Mouse (Mus musculus) heart, embryonic 12.5 days (tissue): Measurements from ENCODE around the gene Strn3. TPM values are rescaled to one million over a fixed set of nuclear protein-coding genes. Genes with fewer than 3 reads are reported as not detected.
A peak's percentile ranks its signal among the peaks of the same experiment; 100 is the strongest.

ENCODE experiments used
- ATAC-seq: fragments of 200-750 bp; cut with Nextera tagmentation; 2 replicates; pipeline ENCODE4 v1.8.0; 2017; ENCODE audit warnings: moderate TSS enrichment, moderate library complexity; ENCODE audit not compliant: insufficient number of reproducible peaks, low FRiP score
- H3K27ac ChIP-seq: fragments of 300-500 bp; sonication (generic); 2 replicates; pipeline ENCODE4 v1.5.1; 2016; ENCODE audit warnings: mild to moderate bottlenecking, moderate library complexity; ENCODE audit not compliant: poor library complexity, severe bottlenecking
- H3K27me3 ChIP-seq: fragments of 300-500 bp; sonication (generic); replicated peaks from 2 replicates; pipeline ENCODE4 v1.6.1; 2016; ENCODE audit warnings: mild to moderate bottlenecking, moderate library complexity
- H3K36me3 ChIP-seq: fragments of 300-500 bp; sonication (generic); 2 replicates; pipeline ENCODE4 v1.6.1; 2016; ENCODE audit warnings: mild to moderate bottlenecking, moderate library complexity
- H3K4me1 ChIP-seq: fragments of 300-500 bp; sonication (generic); replicated peaks from 2 replicates; pipeline ENCODE4 v1.6.1; 2016; ENCODE audit warnings: mild to moderate bottlenecking
- H3K4me2 ChIP-seq: fragments of 300-500 bp; sonication (generic); 2 replicates; pipeline ENCODE4 v1.6.1; 2016; ENCODE audit warnings: mild to moderate bottlenecking, moderate library complexity
- H3K4me3 ChIP-seq: fragments of 300-500 bp; sonication (generic); 2 replicates; pipeline ENCODE4 v1.5.1; 2016; ENCODE audit warnings: mild to moderate bottlenecking
- H3K9ac ChIP-seq: fragments of 300-500 bp; sonication (generic); 2 replicates; pipeline ENCODE4 v1.6.1; 2016; ENCODE audit warnings: mild to moderate bottlenecking, moderate library complexity
- H3K9me3 ChIP-seq: fragments of 300-500 bp; sonication (generic); replicated peaks from 2 replicates; pipeline ENCODE4 v1.6.1; 2016; ENCODE audit warnings: mild to moderate bottlenecking, moderate library complexity
- WGBS: fragments of 180-500 bp; shearing (Covaris S2); methylation state at CpG from one replicate; pipeline ENCODE4 v1.1.7; 2016; 5-methylcytosine and 5-hydroxymethylcytosine counted together
- polyA plus RNA-seq: library from polyadenylated mRNA; unstranded; fragments of >200 nt; fragmentation: Nextera tagmentation; extraction: Ambion mirVana; gene quantifications from 2 replicates; pipeline ENCODE4 v1.2.1, GENCODE M21; 2016

The Strn3 gene
- polyA plus RNA-seq, result 54.8 and 58.6 TPM in 2 replicates

GRCm38 (mm10) chr12:51691845-51692632 lies at the start of gene Strn3:
TSS of gene Strn3 (minus strand) at chr12:51691897.
- no peaks in the 10 kb centered on the region for H3K36me3 ChIP-seq
- under 1% methylated on average over 54 of the region's 56 CpGs for WGBS

GRCm38 (mm10) chr12:51736807-51737206 lies 45.1 kb upstream of the Strn3 start:
- H3K36me3 ChIP-seq, result peaks cover 14% of the 10 kb centered on the region
- H3K4me2 ChIP-seq, result no peak overlapping the region
- peak overlapping the region; percentile 75; the same call in 1 of the 2 replicates for H3K27ac ChIP-seq
- H3K9me3 ChIP-seq, result no peaks in the 10 kb centered on the region
- 84% methylated on average over 1 of the region's 1 CpGs for WGBS
- H3K4me1 ChIP-seq, result peaks cover 35% of the 10 kb centered on the region
- H3K9ac ChIP-seq, result no peak overlapping the region
- no peaks in the 10 kb centered on the region for H3K27me3 ChIP-seq
- no peak overlapping the region for H3K4me3 ChIP-seq
- no peak for ATAC-seq

More at GRCm38 (mm10) chr12:51691845-51692632, at the start of gene Strn3:
- Histone ChIP-seq H3K27me3 (no peaks in the 10 kb centered on the region), H3K9me3 (no peaks in the 10 kb centered on the region), H3K9ac (peak within 1 kb of the TSS; percentile 96), H3K4me1 (peaks cover 32% of the 10 kb centered on the region), H3K4me3 (peak within 1 kb of the TSS; percentile 76), H3K4me2 (peak within 1 kb of the TSS; percentile 69), H3K27ac (peak within 1 kb of the TSS; percentile 100)
- ATAC-seq, result peak; percentile 95

- no peaks in the 10 kb centered on the region for H3K9me3 ChIP-seq
- no peak overlapping the region for H3K9ac ChIP-seq
- no peak overlapping the region for H3K4me3 ChIP-seq
- peaks cover 35% of the 10 kb centered on the region for H3K4me1 ChIP-seq
- H3K36me3 ChIP-seq, result 0 out of 2 replicates have a peak, but pooled peaks cover 10% of the 10 kb centered on the region
- H3K4me2 ChIP-seq, result no peak overlapping the region
- 49% methylated on average over 3 of the region's 3 CpGs for WGBS
- H3K27me3 ChIP-seq, result no peaks in the 10 kb centered on the region
- no peak for ATAC-seq
- H3K27ac ChIP-seq, result peak overlapping the region; percentile 75
Measured at GRCm38 (mm10) chr12:51736381-51736780, 44.7 kb upstream of the Strn3 start.

- Histone ChIP-seq H3K9ac (no peak overlapping the region), H3K9me3 (no peaks in the 10 kb centered on the region), H3K27me3 (no peaks in the 10 kb centered on the region), H3K36me3 (peaks cover 10% of the 10 kb centered on the region; the same call in 1 of the 2 replicates), H3K4me2 (no peak overlapping the region), H3K27ac (peak overlapping the region; percentile 75), H3K4me1 (peaks cover 35% of the 10 kb centered on the region), H3K4me3 (no peak overlapping the region)
- WGBS, result 33% methylated on average over 7 of the region's 7 CpGs
- 0 out of 2 replicates have a peak, but pooled peaks have one; percentile 54 for ATAC-seq
Measured at GRCm38 (mm10) chr12:51735840-51736271, 44.2 kb upstream of the Strn3 start.

DNA sequence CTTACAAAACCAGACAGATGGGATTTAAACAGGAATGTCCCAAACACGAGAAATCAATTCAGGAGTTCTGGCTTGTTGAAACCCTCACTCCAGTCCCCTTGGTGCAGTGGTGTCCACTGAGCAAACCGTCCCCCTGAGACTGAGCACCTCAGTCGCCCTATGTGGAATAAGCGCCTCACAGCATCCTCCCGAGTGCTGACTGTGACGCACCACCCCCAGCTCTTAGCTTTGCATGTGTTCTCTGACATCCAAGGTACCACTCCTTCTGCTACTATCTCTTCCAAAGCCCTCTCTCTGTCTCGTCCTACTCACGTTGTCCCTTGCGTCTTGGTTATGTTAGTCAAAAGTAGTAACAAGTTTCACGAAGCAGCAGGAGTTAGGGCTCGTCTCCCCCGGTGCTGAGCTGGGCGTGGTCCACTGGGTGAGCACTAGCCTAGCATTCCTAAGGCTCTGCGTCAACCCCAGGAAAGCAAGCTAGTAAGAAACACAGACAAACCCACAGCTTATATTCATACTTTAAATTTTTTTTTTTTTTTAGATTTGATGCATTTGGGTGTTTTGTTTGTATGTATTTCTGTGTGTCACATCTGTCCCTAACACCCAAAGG lies 43.0 kb upstream of the Strn3 start:
- Histone ChIP-seq H3K4me3 (no peak overlapping the region), H3K9ac (no peak overlapping the region), H3K36me3 (peaks cover 14% of the 10 kb centered on the region; the same call in 1 of the 2 replicates), H3K27me3 (no peaks in the 10 kb centered on the region), H3K9me3 (no peaks in the 10 kb centered on the region), H3K4me2 (no peak overlapping the region), H3K4me1 (peaks cover 36% of the 10 kb centered on the region), H3K27ac (peak overlapping the region; percentile 75; the same call in 1 of the 2 replicates)
- ATAC-seq, result no peak
- WGBS, result 70% methylated on average over 14 of the region's 14 CpGs

- H3K27me3 ChIP-seq, result no peaks in the 10 kb centered on the region
- peaks cover 19% of the 10 kb centered on the region for H3K36me3 ChIP-seq
- WGBS, result 91% methylated on average over 9 of the region's 9 CpGs
- no peak overlapping the region for H3K9ac ChIP-seq
- peaks cover 25% of the 10 kb centered on the region for H3K4me1 ChIP-seq
- H3K27ac ChIP-seq, result peak overlapping the region; percentile 85
- no peak overlapping the region for H3K4me2 ChIP-seq
- ATAC-seq, result no peak
- H3K4me3 ChIP-seq, result no peak overlapping the region
- H3K9me3 ChIP-seq, result no peaks in the 10 kb centered on the region
Measured at GRCm38 (mm10) chr12:51729827-51730226, 38.1 kb upstream of the Strn3 start.

DNA sequence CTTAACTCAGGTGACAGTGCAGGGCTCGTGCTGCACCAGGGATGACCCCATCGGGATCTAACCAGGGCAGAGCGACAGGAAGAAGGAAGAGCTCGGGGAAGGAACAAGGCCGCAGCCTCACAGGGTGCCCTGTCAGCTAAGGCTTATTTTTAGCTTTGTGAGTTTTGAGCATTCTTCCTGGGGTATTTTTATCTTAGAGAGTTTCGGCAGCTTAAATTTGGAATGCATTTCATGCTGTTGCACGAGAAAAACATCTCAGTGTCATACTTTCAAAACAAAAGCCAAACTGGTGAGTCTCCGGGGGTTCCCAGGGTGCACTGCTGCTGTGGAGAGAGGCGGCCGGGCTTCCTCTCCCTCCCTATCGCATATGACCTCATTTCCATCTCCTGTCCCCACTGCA lies 37.4 kb upstream of the Strn3 start:
- peaks cover 20% of the 10 kb centered on the region for H3K36me3 ChIP-seq
- no peaks in the 10 kb centered on the region for H3K27me3 ChIP-seq
- H3K4me2 ChIP-seq, result peak overlapping the region; percentile 34
- 31% methylated on average over 11 of the region's 11 CpGs for WGBS
- H3K27ac ChIP-seq, result peak overlapping the region; percentile 85
- H3K9ac ChIP-seq, result no peak overlapping the region
- H3K9me3 ChIP-seq, result no peaks in the 10 kb centered on the region
- no peak for ATAC-seq
- H3K4me1 ChIP-seq, result peaks cover 18% of the 10 kb centered on the region
- no peak overlapping the region for H3K4me3 ChIP-seq

GRCm38 (mm10) chr12:51721836-51722235 lies 30.1 kb upstream of the Strn3 start:
- H3K4me1 ChIP-seq, result no peaks in the 10 kb centered on the region
- H3K9ac ChIP-seq, result no peak overlapping the region
- no peak overlapping the region for H3K4me3 ChIP-seq
- no peaks in the 10 kb centered on the region for H3K27me3 ChIP-seq
- H3K27ac ChIP-seq, result no peak overlapping the region
- ATAC-seq, result no peak
- H3K4me2 ChIP-seq, result no peak overlapping the region
- peaks cover 19% of the 10 kb centered on the region for H3K36me3 ChIP-seq
- no peaks in the 10 kb centered on the region for H3K9me3 ChIP-seq
- WGBS, result 85% methylated on average over 8 of the region's 8 CpGs

DNA sequence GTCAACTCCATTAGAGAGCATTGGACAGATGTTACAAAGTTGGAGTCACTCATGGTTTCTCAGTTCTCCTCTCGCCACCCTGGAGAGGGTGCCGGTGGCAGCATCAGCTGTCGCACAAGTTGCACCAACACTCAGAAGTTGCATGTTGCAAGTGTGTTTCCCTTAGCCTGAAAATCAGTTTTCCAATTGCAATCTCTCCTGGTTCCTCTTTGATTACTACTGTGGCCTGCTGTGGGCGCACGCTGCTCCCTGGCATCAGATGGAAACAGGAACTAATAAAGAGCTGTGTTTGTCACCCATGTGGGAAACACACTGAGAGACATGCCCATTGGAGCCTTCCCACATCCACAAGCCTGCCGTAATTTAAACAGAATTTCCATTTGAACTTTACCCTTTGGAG lies 26.9 kb upstream of the Strn3 start:
- H3K9me3 ChIP-seq, result no peaks in the 10 kb centered on the region
- no peak overlapping the region for H3K4me3 ChIP-seq
- H3K27ac ChIP-seq, result no peak overlapping the region
- no peaks in the 10 kb centered on the region for H3K4me1 ChIP-seq
- no peak for ATAC-seq
- WGBS, result 90% methylated on average over 6 of the region's 6 CpGs
- H3K27me3 ChIP-seq, result no peaks in the 10 kb centered on the region
- H3K4me2 ChIP-seq, result no peak overlapping the region
- peaks cover 7% of the 10 kb centered on the region for H3K36me3 ChIP-seq
- no peak overlapping the region for H3K9ac ChIP-seq

- no peaks in the 10 kb centered on the region for H3K36me3 ChIP-seq
- H3K4me3 ChIP-seq, result no peak overlapping the region
- no peak overlapping the region for H3K4me2 ChIP-seq
- H3K4me1 ChIP-seq, result peaks cover 31% of the 10 kb centered on the region
- no peaks in the 10 kb centered on the region for H3K27me3 ChIP-seq
- no peak overlapping the region for H3K9ac ChIP-seq
- no peak overlapping the region for H3K27ac ChIP-seq
- WGBS, result 71% methylated on average over 1 of the region's 1 CpGs
- no peak for ATAC-seq
- no peaks in the 10 kb centered on the region for H3K9me3 ChIP-seq
Measured at GRCm38 (mm10) chr12:51712685-51713084, 21.0 kb upstream of the Strn3 start.

DNA sequence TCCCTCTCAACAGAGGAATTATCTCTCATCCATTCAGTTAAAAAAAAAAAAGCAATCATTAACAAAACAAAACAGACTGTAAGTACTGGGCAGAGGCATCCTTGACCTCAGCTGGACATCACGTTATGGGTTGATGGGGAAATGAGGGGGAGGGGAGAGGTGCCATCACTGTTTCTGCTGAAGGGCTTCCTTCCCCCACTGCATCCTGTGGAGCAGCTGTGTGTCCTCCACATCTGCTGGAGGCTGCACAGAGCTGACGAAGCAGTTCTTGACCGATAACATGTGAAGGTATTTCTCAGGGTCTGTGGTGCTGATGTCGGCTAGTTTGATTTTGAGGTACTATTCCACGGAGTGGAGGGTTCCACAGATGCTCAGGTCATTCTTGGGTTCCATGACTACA lies 18.5 kb upstream of the Strn3 start:
- Histone ChIP-seq H3K9me3 (no peaks in the 10 kb centered on the region), H3K4me3 (no peak overlapping the region), H3K27ac (no peak overlapping the region), H3K9ac (no peak overlapping the region), H3K4me1 (peaks cover 37% of the 10 kb centered on the region), H3K4me2 (no peak overlapping the region), H3K36me3 (no peaks in the 10 kb centered on the region), H3K27me3 (no peaks in the 10 kb centered on the region)
- 56% methylated on average over 5 of the region's 5 CpGs for WGBS
- ATAC-seq, result no peak
